Mouse (Mus musculus): Measurements from ENCODE around the gene Dst.

The Dst gene

GRCm38 (mm10) chr1:34237211-34237610 lies 329.2 kb downstream of the Dst start:
- DNase-seq (ENCODE audit: low read depth), result no peak

- no peak for DNase-seq (ENCODE audit: low read depth)
Observed at GRCm38 (mm10) chr1:34237689-34238091, 329.7 kb downstream of the Dst start.

DNA sequence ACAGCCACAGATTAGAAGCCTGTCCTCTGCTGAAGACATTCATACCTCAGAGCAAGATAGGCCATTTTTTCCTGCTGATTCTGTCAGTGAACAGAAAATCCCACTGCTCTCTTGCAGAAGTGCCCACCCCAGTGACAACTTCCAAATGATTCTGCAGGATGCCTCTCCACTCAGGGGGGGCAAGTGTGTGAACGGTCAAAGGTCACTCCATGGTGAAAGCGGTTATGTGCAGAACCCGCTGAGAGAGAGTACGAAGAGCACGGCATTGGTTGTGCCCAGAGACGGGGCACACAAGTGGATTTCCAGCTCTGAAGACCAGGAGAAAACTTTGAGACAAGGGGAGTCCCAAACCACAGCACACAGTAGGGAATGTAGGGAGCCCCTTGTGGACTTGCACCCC lies 330.2 kb downstream of the Dst start:
- no peak for DNase-seq (ENCODE audit: low read depth)

- DNase-seq (ENCODE audit: low read depth), result no peak
Observed at GRCm38 (mm10) chr1:34244678-34245077, 336.7 kb downstream of the Dst start.

DNA sequence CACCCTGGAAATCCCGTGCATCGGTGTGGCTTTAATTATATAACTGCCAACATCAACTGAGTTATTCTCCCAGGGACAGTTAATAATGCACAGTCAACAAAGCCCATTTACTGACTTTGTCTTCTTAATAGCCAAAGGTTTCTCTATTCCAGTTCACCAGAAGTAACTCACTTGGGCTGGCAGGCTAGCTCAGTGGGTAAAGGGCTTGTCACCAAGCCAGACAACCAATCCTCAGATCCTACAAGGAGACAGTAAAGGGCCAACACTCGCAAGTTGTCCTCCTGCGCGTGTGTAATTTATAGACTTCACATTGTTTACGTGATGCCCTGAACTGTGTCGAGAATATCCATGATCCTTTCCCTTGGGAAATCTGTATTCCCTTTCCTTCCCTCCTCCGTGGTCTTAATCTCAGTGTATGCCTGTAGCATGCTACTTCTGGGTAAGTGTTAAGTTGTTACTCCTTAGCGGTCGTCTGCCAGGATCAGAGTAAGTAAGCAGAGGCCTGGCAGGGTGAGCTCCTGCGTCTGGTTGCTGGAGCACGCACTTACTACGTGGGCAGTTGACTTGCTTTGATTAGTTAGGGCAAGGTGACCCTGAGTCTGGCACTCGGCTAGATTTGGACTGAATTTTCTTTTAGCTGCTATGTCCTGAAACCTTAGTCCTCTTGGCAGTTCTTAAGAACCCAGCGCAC lies 338.1 kb downstream of the Dst start:
- DNase-seq (ENCODE audit: low read depth), result no peak

DNA sequence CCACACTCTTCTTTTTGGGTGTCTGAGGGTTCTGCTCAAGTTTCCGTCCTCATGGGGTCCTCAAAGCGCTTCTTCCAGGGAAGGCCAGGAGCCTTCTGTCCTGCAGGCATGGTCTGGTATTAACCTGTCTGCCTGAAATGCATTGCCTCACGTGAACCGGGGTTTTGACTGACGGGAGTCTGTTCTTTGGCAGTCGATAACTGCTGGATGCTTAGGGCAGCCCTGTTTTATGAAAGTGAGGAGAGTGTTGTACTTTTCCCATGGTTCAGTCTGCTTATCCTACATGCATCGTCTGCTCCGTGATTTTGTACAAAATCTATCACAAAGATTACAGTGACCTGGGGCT lies 338.6 kb downstream of the Dst start:
- DNase-seq (ENCODE audit: low read depth), result no peak

GRCm38 (mm10) chr1:34251137-34251536 lies 343.1 kb downstream of the Dst start:
- no peak for DNase-seq (ENCODE audit: low read depth)

DNA sequence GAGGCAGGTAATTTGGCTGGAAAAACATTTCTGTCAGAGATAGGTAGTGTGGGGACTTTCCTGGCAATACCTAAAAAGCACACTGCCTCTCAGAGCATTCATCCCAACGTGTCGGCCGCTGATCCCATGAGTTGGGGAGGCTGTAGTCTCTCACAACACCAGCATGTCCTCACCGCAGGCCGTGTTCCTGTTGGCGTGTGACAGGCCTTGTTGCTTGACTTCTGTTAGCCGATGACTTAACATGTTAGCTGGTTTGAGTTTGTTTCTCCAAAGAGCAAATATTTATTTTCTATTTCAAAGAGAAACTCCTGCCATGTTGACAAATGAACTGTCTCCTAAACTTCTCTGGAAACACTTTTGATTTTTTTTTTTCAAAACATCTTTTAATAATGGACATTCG lies 344.2 kb downstream of the Dst start:
- no peak for DNase-seq (ENCODE audit: low read depth)

DNA sequence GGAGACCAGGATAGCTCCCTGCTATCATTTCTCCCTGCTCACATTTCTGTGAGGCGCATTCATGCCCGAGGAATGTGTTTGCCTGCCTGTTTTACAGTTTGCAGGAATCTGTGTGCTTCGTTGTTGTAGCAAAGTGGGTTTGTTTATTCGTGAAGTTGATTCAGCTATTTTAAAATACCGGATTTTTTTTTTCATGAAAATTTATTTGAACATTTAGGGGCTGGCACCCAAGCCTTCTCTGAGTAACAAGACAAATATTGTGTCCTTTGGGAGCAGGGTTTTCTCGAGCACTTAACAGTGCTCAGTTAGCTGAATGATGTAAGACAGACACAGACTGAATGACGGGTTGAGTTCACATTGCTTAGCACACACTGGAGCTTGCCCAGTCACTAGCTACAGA lies 345.9 kb downstream of the Dst start:
- DNase-seq (ENCODE audit: low read depth), result no peak

DNA sequence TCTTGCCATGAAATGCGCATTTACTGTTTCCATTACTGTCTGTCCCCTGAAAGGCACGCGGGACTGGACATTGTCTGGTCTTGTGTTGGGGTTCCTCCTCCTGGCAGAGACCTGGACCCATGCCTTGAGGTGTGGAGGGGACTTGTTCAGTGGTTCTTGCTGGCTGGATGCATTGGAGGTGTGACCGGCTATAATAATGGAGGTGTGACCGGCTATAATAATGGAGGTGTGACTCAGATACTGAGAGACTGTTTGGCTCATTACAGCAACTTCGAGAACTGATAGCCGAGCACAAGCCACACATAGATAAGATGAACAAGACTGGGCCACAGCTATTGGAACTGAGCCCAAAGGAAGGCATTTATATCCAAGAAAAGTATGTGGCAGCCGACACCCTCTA lies 351.9 kb downstream of the Dst start:
- no peak for DNase-seq (ENCODE audit: low read depth)

DNA sequence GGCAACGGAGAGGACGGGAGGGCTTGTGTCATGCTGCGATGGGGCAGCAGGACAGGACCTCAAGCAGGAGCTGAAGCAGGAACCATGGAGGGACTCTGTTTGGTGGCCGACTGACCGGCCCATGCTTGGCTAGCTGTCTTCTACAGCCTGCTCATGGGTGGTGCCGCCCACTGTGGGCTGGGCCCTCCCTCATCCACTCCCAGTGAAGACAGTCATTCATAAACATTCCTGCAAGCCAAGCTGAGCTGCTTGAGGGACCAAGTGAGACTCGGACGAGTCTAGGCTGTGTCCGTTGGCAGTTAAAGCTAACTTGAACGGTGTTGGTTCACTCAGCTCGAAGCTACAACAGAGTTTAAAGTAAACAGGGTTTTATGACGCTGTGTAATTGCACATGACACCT lies 353.0 kb downstream of the Dst start:
- DNase-seq (ENCODE audit: low read depth), result no peak

- no peak for DNase-seq (ENCODE audit: low read depth)
Observed at GRCm38 (mm10) chr1:34268520-34268919, 360.5 kb downstream of the Dst start.

DNA sequence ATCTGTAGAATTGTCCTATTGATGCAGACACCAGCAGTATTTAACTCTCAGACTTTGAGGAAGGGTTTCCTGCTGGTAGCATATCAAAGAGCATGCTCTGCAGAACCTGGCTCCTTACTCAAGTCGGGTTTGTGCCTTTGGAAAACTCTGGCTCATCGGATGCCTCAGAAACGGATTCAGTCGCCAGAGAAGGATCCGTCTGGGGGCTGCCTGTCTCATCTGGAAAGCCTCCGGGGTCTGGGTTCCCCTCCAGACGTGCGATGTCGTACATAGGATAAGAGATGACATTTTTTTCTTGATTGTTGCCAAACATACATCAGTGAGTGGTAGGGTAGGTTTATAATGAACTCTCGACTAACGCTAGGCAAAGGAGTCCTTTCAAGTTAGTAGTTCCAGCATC lies 361.6 kb downstream of the Dst start:
- DNase-seq (ENCODE audit: low read depth), result no peak

GRCm38 (mm10) chr1:34273922-34274321 lies 365.9 kb downstream of the Dst start:
- no peak for DNase-seq (ENCODE audit: low read depth)

DNA sequence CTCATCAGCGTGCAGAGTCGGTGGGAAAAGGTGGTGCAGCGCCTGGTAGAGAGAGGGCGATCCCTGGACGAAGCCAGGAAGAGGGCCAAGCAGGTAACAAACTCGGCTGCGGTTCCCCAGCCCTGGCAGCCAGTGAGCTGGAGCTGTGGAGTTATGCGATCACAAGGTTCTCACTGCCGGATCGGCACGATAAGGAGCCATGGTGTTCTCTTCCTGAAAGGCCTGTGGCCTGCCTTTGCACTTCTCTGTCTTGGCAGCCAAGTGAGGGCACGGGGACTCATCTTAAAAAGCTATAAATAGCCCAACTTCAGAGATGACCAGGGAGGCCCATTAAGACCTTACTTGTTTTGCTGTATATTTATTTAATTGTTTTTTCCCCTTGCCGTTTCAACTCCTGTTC lies 367.8 kb downstream of the Dst start:
- DNase-seq (ENCODE audit: low read depth), result no peak

- DNase-seq (ENCODE audit: low read depth), result no peak
Observed at GRCm38 (mm10) chr1:34276756-34277155, 368.7 kb downstream of the Dst start.

DNA sequence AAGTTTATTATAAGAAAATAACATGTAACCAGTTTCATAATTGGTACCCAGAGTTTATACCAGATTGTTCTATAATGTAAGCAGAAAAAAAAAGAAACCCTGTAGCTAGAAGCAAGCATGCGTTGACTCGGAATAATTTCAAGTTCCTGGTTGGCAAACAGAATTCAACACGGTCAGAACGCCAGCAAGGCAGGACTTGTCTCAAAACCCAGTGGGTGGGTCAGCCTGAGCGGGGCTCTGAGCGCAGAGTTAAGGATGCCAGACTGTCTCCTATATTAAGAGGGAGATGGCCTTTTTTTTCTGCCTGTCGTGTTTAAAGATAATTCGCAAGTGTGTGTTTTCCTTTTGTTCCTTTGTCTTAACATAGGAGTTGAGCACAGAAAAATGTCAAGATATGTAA lies 369.2 kb downstream of the Dst start:
- DNase-seq (ENCODE audit: low read depth), result no peak

- no peak for DNase-seq (ENCODE audit: low read depth)
Observed at GRCm38 (mm10) chr1:34283502-34283901, 375.5 kb downstream of the Dst start.

- DNase-seq (ENCODE audit: low read depth), result no peak
Observed at GRCm38 (mm10) chr1:34284979-34285378, 377.0 kb downstream of the Dst start.

DNA sequence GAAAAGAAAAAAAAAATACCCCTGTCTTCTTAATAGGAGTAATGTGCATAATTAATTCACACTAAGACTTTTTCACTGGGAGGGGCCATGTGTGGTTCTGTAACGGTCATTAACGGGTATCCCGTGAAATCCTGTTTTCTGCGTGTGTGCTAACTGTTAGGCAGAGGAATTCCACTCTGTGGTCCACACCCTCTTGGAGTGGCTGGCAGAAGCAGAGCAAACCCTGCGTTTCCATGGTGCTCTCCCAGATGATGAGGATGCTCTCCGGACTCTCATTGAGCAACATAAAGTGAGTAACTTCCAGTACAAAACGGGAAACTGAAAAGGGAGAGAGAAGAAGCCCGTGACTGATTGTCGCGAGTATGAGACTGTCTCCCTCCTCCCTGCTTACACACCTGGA lies 379.7 kb downstream of the Dst start:
- no peak for DNase-seq (ENCODE audit: low read depth)

DNA sequence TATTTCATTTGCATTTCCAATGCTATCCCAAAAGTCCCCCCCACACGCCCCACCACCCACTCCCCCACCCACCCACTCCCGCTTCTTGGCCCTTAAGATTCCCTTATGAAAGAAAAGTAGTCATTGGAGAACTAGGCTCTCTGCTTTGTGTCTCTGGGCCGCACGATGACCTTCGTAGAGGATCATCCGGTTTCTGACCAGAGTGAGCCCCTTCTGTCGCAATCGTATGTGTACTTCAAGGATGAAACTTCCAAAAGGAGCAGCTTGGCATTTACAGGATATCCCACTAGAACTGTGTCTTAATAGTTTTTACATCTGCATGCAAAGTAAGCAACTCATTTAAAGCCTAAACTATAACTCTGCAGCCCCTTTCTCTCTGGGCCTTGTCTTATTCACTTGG lies 380.2 kb downstream of the Dst start:
- no peak for DNase-seq (ENCODE audit: low read depth)

GRCm38 (mm10) chr1:34288721-34289471 lies 380.9 kb downstream of the Dst start:
- no peak for DNase-seq (ENCODE audit: low read depth)

DNA sequence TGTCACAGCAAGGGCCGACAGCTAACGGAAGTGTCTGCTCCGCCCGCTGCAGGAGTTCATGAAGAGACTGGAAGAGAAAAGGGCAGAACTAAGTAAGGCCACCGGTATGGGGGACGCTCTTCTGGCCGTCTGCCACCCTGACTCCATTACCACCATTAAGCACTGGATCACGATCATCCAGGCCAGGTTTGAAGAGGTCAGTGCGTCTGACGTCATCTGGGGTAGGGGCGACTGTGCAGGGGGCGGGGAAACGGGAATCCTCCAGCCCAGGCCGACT lies 381.4 kb downstream of the Dst start:
- no peak for DNase-seq (ENCODE audit: low read depth)

DNA sequence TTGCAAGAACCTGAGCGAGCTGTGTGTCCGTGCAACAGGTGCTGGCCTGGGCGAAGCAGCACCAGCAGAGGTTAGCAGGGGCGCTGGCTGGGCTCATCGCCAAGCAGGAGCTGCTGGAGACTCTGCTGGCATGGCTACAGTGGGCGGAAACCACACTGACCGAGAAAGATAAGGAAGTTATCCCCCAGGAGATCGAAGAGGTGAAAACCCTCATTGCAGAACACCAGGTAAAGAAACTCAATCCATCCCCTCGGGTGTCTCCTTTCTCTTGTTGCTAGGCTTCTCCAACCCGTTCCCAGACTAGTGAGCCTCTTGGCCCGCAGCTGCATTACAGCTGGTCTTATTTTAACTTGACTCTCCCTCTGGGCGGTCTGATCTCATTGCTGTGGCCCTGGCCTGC lies 382.3 kb downstream of the Dst start:
- no peak for DNase-seq (ENCODE audit: low read depth)

All from naive thymus-derived CD4-positive, alpha-beta T cell, adult 2 months (primary cell).